Mouse (Mus musculus) CH12.LX (cell line): ENCODE measurements at regions not wholly inside any gene's neighbourhood (a gene's known extent, or its start where the extent isn't known, plus 50 kb on each side); places are given as distances from the start of the nearest gene placed in this dataset.

Source experiments
- RAD21 ChIP-seq: IDR thresholded peaks from 2 replicates; pipeline ENCODE4 v1.6.1; 2011; ENCODE audit warnings: low read depth, mild to moderate bottlenecking, low read length, improper control_type of control experiment, moderate library complexity
- USF1 ChIP-seq: IDR thresholded peaks from 2 replicates; pipeline ENCODE4 v1.6.1; 2014; ENCODE audit warnings: low read depth, mild to moderate bottlenecking, inconsistent platforms, low read length, improper control_type of control experiment

- TF ChIP-seq USF1 (no peak), RAD21 (no peak)
Observed at GRCm38 (mm10) chr14:102924674-102925073, 57.8 kb downstream of the Kctd12 start.
